Mouse (Mus musculus) C2C12 (cell line): Measurements from ENCODE around the gene Cys1.

ENCODE experiments used
- CEBPB ChIP-seq: IDR thresholded peaks from one replicate; pipeline ENCODE4 v1.6.1; 2011; ENCODE audit warnings: low read depth, mild to moderate bottlenecking, control low read depth, moderate library complexity
- CTCF ChIP-seq: IDR thresholded peaks from one replicate; pipeline ENCODE4 v1.5.1; 2011; ENCODE audit not compliant: control insufficient read depth, insufficient read depth, insufficient read length
- MYOG ChIP-seq: IDR thresholded peaks from one replicate; pipeline ENCODE4 v1.6.1; 2011; ENCODE audit not compliant: control insufficient read depth, insufficient read length; ENCODE audit errors: extremely low read depth

DNA sequence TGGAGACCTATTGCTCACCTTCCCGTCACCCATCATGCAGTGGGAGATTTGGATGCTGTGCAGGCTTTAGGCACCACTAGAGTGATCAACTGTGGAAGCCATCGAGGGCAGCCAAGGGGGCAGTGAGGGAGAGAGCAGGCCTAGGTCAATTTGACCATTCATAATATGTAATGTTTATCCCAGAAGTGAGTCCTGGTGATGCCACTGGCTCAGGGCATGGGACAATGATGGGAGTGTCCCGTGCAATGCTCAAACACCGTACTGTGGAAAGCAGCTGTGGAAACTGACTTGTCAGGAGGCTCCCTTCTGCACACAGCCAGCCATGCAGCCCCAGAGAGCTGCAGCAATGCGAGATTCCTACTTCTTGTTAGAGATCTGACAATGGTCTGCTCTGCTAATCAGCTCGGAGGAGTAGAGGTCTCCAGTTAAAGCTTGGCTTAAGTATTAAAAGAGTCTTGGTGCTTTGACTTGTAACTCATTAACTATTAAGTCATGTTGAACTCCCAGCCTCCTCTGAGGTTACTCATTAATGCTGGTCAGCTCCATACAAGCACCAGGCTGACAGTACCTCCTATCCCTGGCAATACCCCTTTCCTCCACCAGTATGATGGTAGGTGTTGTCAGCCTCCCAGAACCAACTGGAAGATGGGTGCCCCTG, 4.6 kb upstream of the Cys1 start:
- no peak for TF ChIP-seq CTCF
- TF ChIP-seq CEBPB: no peak
- no peak for TF ChIP-seq MYOG
